In genomic region chrX:157596802-157597201, GRCm38 (mm10) we compare ENCODE assay signal across 9 mouse cellular contexts. TPM values are rescaled to one million over a fixed set of nuclear protein-coding genes. Genes with fewer than 3 reads are reported as not detected.
DNase-seq lines count a peak whose midpoint lies in the region; ATAC-seq and TF ChIP-seq lines count a peak whose summit lies in the region.
"Had no signal": no experiment of that assay in that cellular context is flagged by ENCODE, and none has a peak within 500 bp of the region (broad histone marks: within the 10 kb centered on the region; RNA-seq: fewer than 3 reads in every experiment).

No protein-coding gene starts in this region.

- H3K9me3 ChIP-seq in kidney, embryonic 14.5 days (ENCODE audit: control insufficient read depth, low read length), result no peaks in the 10 kb centered on the region
- H3K9me3 ChIP-seq in embryonic facial prominence, embryonic 12.5 days, result no peaks in the 10 kb centered on the region
- no peaks in the 10 kb centered on the region for H3K9me3 ChIP-seq in intestine, embryonic 16.5 days (ENCODE audit: control insufficient read depth, low read length)
- H3K9me3 ChIP-seq in neural tube, embryonic 12.5 days, result no peaks in the 10 kb centered on the region

- H3K27ac ChIP-seq in kidney, embryonic 14.5 days (ENCODE audit: low read depth, low read length), result no peak overlapping the region
- H3K27ac ChIP-seq in embryonic facial prominence, embryonic 12.5 days, result no peak overlapping the region
- H3K27ac ChIP-seq in intestine, embryonic 16.5 days (ENCODE audit: low read length), result no peak overlapping the region
- H3K27ac ChIP-seq in neural tube, embryonic 12.5 days, result no peak overlapping the region

- DNase-seq in kidney, postnatal 14 days, result no peak
- no peak for DNase-seq in cerebellum, postnatal 10 days
- no peak for DNase-seq in cerebellum, adult 11-12 months
- no peak for DNase-seq in lung, adult 2 months
- DNase-seq: thymus, postnatal 25 days had no signal

- no peak for ATAC-seq in kidney, embryonic 14.5 days (ENCODE audit: low FRiP score, low TSS enrichment)
- ATAC-seq in embryonic facial prominence, embryonic 12.5 days (ENCODE audit: insufficient number of reproducible peaks, insufficient read depth, low FRiP score, low TSS enrichment), result no peak
- no peak for ATAC-seq in intestine, embryonic 16.5 days
- ATAC-seq in neural tube, embryonic 12.5 days (ENCODE audit: low FRiP score, low read depth), result no peak

- no peaks in the 10 kb centered on the region for H3K4me1 ChIP-seq in kidney, embryonic 14.5 days (ENCODE audit: control insufficient read depth, insufficient read depth, low read length)
- no peaks in the 10 kb centered on the region for H3K4me1 ChIP-seq in embryonic facial prominence, embryonic 12.5 days
- H3K4me1 ChIP-seq in intestine, embryonic 16.5 days (ENCODE audit: control insufficient read depth, insufficient read depth, low read length), result no peaks in the 10 kb centered on the region; the same call in 1 of the 2 replicates
- no peaks in the 10 kb centered on the region for H3K4me1 ChIP-seq in neural tube, embryonic 12.5 days
- peaks cover 6% of the 10 kb centered on the region for H3K4me1 ChIP-seq in lung, adult 2 months (ENCODE audit: control insufficient read depth, insufficient read depth, low read length)

- H3K4me3 ChIP-seq in kidney, embryonic 14.5 days (ENCODE audit: low read length), result peak overlapping the region; percentile 59; the same call in 1 of the 2 replicates
- peak overlapping the region; percentile 54 for H3K4me3 ChIP-seq in embryonic facial prominence, embryonic 12.5 days
- peak overlapping the region; percentile 67 for H3K4me3 ChIP-seq in intestine, embryonic 16.5 days (ENCODE audit: low read length)
- no peak overlapping the region for H3K4me3 ChIP-seq in neural tube, embryonic 12.5 days
- no peak overlapping the region for H3K4me3 ChIP-seq in lung, adult 2 months (replicated peaks; ENCODE audit: extremely low read depth, low read depth, low read length)

- WGBS in kidney, embryonic 14.5 days, result 76% methylated on average over 5 of the region's 5 CpGs
- 75% methylated on average over 5 of the region's 5 CpGs for WGBS in embryonic facial prominence, embryonic 12.5 days
- WGBS in intestine, embryonic 16.5 days, result 70% methylated on average over 5 of the region's 5 CpGs
- 84% methylated on average over 5 of the region's 5 CpGs for WGBS in neural tube, embryonic 12.5 days
- 72% methylated on average over 5 of the region's 5 CpGs for WGBS in lung, adult 2 months

- TF ChIP-seq CTCF in lung, adult 2 months (IDR thresholded peaks at IDR 0.05; ENCODE audit: insufficient read depth, low read length), result no peak

- TF ChIP-seq POLR2A in lung, adult 2 months (IDR thresholded peaks at IDR 0.05; ENCODE audit: borderline replicate concordance, extremely low read depth, low read depth, low read length), result no peak

- peak overlapping the region; percentile 40 for H3K4me2 ChIP-seq in kidney, embryonic 14.5 days (replicated peaks; ENCODE audit: low read depth, low read length)
- peak overlapping the region; percentile 45 for H3K4me2 ChIP-seq in embryonic facial prominence, embryonic 12.5 days (replicated peaks)
- H3K4me2 ChIP-seq in intestine, embryonic 16.5 days (ENCODE audit: low read depth, low read length), result peak overlapping the region; percentile 43
- H3K4me2 ChIP-seq in neural tube, embryonic 12.5 days (replicated peaks), result peak overlapping the region; percentile 56

- H3K36me3 ChIP-seq in kidney, embryonic 14.5 days (ENCODE audit: control insufficient read depth, insufficient read depth, low read length), result no peaks in the 10 kb centered on the region
- H3K36me3 ChIP-seq in embryonic facial prominence, embryonic 12.5 days, result no peaks in the 10 kb centered on the region
- no peaks in the 10 kb centered on the region for H3K36me3 ChIP-seq in intestine, embryonic 16.5 days (ENCODE audit: control insufficient read depth, insufficient read depth, low read length)
- no peaks in the 10 kb centered on the region for H3K36me3 ChIP-seq in neural tube, embryonic 12.5 days

- no peaks in the 10 kb centered on the region for H3K27me3 ChIP-seq in kidney, embryonic 14.5 days (ENCODE audit: control insufficient read depth, insufficient read depth, low read length)
- H3K27me3 ChIP-seq in embryonic facial prominence, embryonic 12.5 days, result no peaks in the 10 kb centered on the region
- no peaks in the 10 kb centered on the region for H3K27me3 ChIP-seq in intestine, embryonic 16.5 days (replicated peaks; ENCODE audit: control insufficient read depth, insufficient read depth, low read length)
- no peaks in the 10 kb centered on the region for H3K27me3 ChIP-seq in neural tube, embryonic 12.5 days (replicated peaks)

- H3K9ac ChIP-seq in kidney, embryonic 14.5 days (ENCODE audit: low read depth, low read length), result peak overlapping the region; percentile 86; the same call in 1 of the 2 replicates
- H3K9ac ChIP-seq in embryonic facial prominence, embryonic 12.5 days, result no peak overlapping the region
- H3K9ac ChIP-seq in intestine, embryonic 16.5 days (ENCODE audit: low read depth, low read length), result peak overlapping the region; percentile 39; the same call in 1 of the 2 replicates
- no peak overlapping the region for H3K9ac ChIP-seq in neural tube, embryonic 12.5 days

RNA-seq across cellular contexts. Expression of gene Mbtps2, which starts 1.7 kb away (rescaled TPM):
- 17.1 and 28.5 TPM in 2 replicates for polyA plus RNA-seq in kidney, embryonic 14.5 days (2014; fragmentation: Nextera tagmentation; extraction: Ambion mirVana)
- polyA plus RNA-seq in embryonic facial prominence, embryonic 12.5 days (2016; fragmentation: Nextera tagmentation; extraction: Ambion mirVana), result 25.5 and 27.1 TPM in 2 replicates
- polyA plus RNA-seq in intestine, embryonic 16.5 days (2015; fragmentation: Nextera tagmentation; extraction: Ambion mirVana), result 16.8 and 17.9 TPM in 2 replicates
- polyA plus RNA-seq in neural tube, embryonic 12.5 days (2016; fragmentation: Nextera tagmentation; extraction: Ambion mirVana), result 28.5 and 29.5 TPM in 2 replicates
- 7.3 and 13.8 TPM in 2 replicates for polyA plus RNA-seq in lung, adult 2 months (2012; rRNA removed)

RNA-seq across cellular contexts. Expression of gene Yy2, which starts 28.0 kb away (rescaled TPM):
- polyA plus RNA-seq in kidney, embryonic 14.5 days (2014; fragmentation: Nextera tagmentation; extraction: Ambion mirVana), result 4.0 and 6.6 TPM in 2 replicates
- 4.1 and 5.2 TPM in 2 replicates for polyA plus RNA-seq in embryonic facial prominence, embryonic 12.5 days (2016; fragmentation: Nextera tagmentation; extraction: Ambion mirVana)
- polyA plus RNA-seq in intestine, embryonic 16.5 days (2015; fragmentation: Nextera tagmentation; extraction: Ambion mirVana), result 1.7 and 3.3 TPM in 2 replicates
- polyA plus RNA-seq in neural tube, embryonic 12.5 days (2016; fragmentation: Nextera tagmentation; extraction: Ambion mirVana), result 3.2 and 5.3 TPM in 2 replicates
- not detected in 2 replicates for polyA plus RNA-seq in lung, adult 2 months (2012; rRNA removed)

Comparison
In these comparisons a context has a peak if more than half of its experiments do, and no peak if none do; other contexts are left out.
1. H3K4me3 ChIP-seq: peak in kidney, embryonic 14.5 days (single experiment), embryonic facial prominence, embryonic 12.5 days (single experiment) and intestine, embryonic 16.5 days (single experiment); none in neural tube, embryonic 12.5 days (single experiment) and lung, adult 2 months (single experiment).
2. H3K9ac ChIP-seq: peak in kidney, embryonic 14.5 days (single experiment) and intestine, embryonic 16.5 days (single experiment); none in embryonic facial prominence, embryonic 12.5 days (single experiment) and neural tube, embryonic 12.5 days (single experiment).
3. Peak in every context shown above with its lines, with median percentiles within 50 percentile points of each other: H3K4me2 ChIP-seq.